Mouse (Mus musculus) CH12.LX (cell line): ENCODE results near the gene Popdc2. TPM values are rescaled to one million over a fixed set of nuclear protein-coding genes. Genes with fewer than 3 reads are reported as not detected.

Experiments used
- DNase-seq: peaks from one replicate; pipeline ENCODE4 v3.0.0-alpha.2; 2013; ENCODE audit errors: extremely low read depth
- H3K27ac ChIP-seq: 2 replicates; pipeline ENCODE4 v1.5.1; 2012; ENCODE audit warnings: low read depth, mild to moderate bottlenecking, control low read depth, moderate library complexity; ENCODE audit not compliant: insufficient read depth
- H3K27me3 ChIP-seq: replicated peaks from 2 replicates; pipeline ENCODE3; 2012; ENCODE audit warnings: inconsistent platforms
- H3K36me3 ChIP-seq, 2 experiments: replicated peaks in 1 of 2; 2 replicates each; pipeline versions ENCODE3 to v1.6.1; 2012; ENCODE audit warnings: inconsistent platforms in 1 of 2, low read length in 1 of 2, mild to moderate bottlenecking in 1 of 2, mixed read lengths in 1 of 2, moderate library complexity in 1 of 2; ENCODE audit not compliant: control insufficient read depth in 1 of 2, insufficient read depth in 1 of 2
- H3K4me1 ChIP-seq, 2 experiments: 2 replicates each; pipeline ENCODE4 v1.6.1; 2012; ENCODE audit warnings: inconsistent platforms in 1 of 2, moderate library complexity in 1 of 2; ENCODE audit not compliant: insufficient read depth in 2 of 2, control insufficient read depth in 1 of 2
- H3K4me2 ChIP-seq: 2 replicates; pipeline ENCODE4 v1.6.1; 2012; ENCODE audit warnings: low read depth, mild to moderate bottlenecking, control low read depth; ENCODE audit not compliant: poor library complexity, insufficient read depth, severe bottlenecking
- H3K4me3 ChIP-seq, 3 experiments: fragments of 150-350 bp in 1 of 3; sonication (generic) in 1 of 3; replicated peaks in 1 of 3; 2 replicates each; pipeline versions ENCODE3 to v1.5.1; 2011 to 2012; ENCODE audit warnings: low read depth in 2 of 3, low read length in 2 of 3, mild to moderate bottlenecking in 2 of 3, moderate library complexity in 2 of 3, control low read depth in 1 of 3, improper control_type of control experiment in 1 of 3, inconsistent platforms in 1 of 3, mixed read lengths in 1 of 3; ENCODE audit not compliant: poor library complexity in 1 of 3
- H3K79me2 ChIP-seq: replicated peaks from 2 replicates; pipeline ENCODE4 v1.6.1; 2012; ENCODE audit warnings: mild to moderate bottlenecking, moderate library complexity; ENCODE audit not compliant: control insufficient read depth, poor library complexity, insufficient read depth, severe bottlenecking; ENCODE audit errors: extremely low read depth
- H3K9ac ChIP-seq: 2 replicates; pipeline ENCODE4 v1.6.1; 2012; ENCODE audit warnings: low read depth, mild to moderate bottlenecking, control low read depth, moderate library complexity; ENCODE audit not compliant: insufficient read depth
- H3K9me3 ChIP-seq: replicated peaks from 2 replicates; pipeline ENCODE3; 2012; ENCODE audit warnings: low read length, inconsistent platforms, mixed read lengths
- E2F4 ChIP-seq: IDR thresholded peaks from 2 replicates; pipeline ENCODE4 v1.6.1; 2011; ENCODE audit warnings: low read depth, low read length, improper control_type of control experiment; ENCODE audit not compliant: insufficient replicate concordance
- EP300 ChIP-seq: IDR thresholded peaks from 2 replicates; pipeline ENCODE4 v1.6.1; 2011; ENCODE audit warnings: low read length, improper control_type of control experiment
- ETS1 ChIP-seq: conservative IDR thresholded peaks from 2 replicates; pipeline ENCODE4 v1.6.1; 2012; ENCODE audit warnings: low read depth, mild to moderate bottlenecking, inconsistent platforms, low read length, improper control_type of control experiment, moderate library complexity
- GABPA ChIP-seq: IDR thresholded peaks from 2 replicates; pipeline ENCODE4 v1.6.1; 2012; ENCODE audit warnings: low read depth, low read length, improper control_type of control experiment, inconsistent platforms; ENCODE audit not compliant: insufficient replicate concordance
- JUND ChIP-seq: conservative IDR thresholded peaks from 2 replicates; pipeline ENCODE4 v1.6.1; 2011; ENCODE audit warnings: low read depth, low read length, improper control_type of control experiment
- KAT2A ChIP-seq: IDR thresholded peaks from 2 replicates; pipeline ENCODE4 v1.6.1; 2012; ENCODE audit warnings: low read length, improper control_type of control experiment, inconsistent platforms; ENCODE audit not compliant: insufficient replicate concordance
- MAZ ChIP-seq: IDR thresholded peaks from 2 replicates; pipeline ENCODE4 v1.6.1; 2012; ENCODE audit warnings: low read depth, mild to moderate bottlenecking, inconsistent platforms, low read length, improper control_type of control experiment, moderate library complexity
- NELFE ChIP-seq: IDR thresholded peaks from 2 replicates; pipeline ENCODE4 v1.6.1; 2011; ENCODE audit warnings: low read depth, low read length, improper control_type of control experiment
- NRF1 ChIP-seq: IDR thresholded peaks from 2 replicates; pipeline ENCODE4 v1.6.1; 2014; ENCODE audit warnings: low read depth, mild to moderate bottlenecking, inconsistent platforms, low read length, improper control_type of control experiment, moderate library complexity
- PAX5 ChIP-seq: IDR thresholded peaks from 2 replicates; pipeline ENCODE4 v1.6.1; 2012; ENCODE audit warnings: low read length, inconsistent platforms, mixed read lengths
- POLR2A ChIP-seq: IDR thresholded peaks from 2 replicates; pipeline ENCODE4 v1.6.1; 2011; ENCODE audit warnings: low read depth, mild to moderate bottlenecking, improper control_type of control experiment, low read length
- RCOR1 ChIP-seq: conservative IDR thresholded peaks from 2 replicates; pipeline ENCODE4 v1.6.1; 2012; ENCODE audit warnings: low read depth, mild to moderate bottlenecking, inconsistent platforms, low read length, improper control_type of control experiment
- TCF12 ChIP-seq: IDR thresholded peaks from 2 replicates; pipeline ENCODE4 v1.6.1; 2014; ENCODE audit warnings: low read depth, mild to moderate bottlenecking, inconsistent platforms, low read length, improper control_type of control experiment
- USF1 ChIP-seq: IDR thresholded peaks from 2 replicates; pipeline ENCODE4 v1.6.1; 2014; ENCODE audit warnings: low read depth, mild to moderate bottlenecking, inconsistent platforms, low read length, improper control_type of control experiment
- USF2 ChIP-seq: conservative IDR thresholded peaks from 2 replicates; pipeline ENCODE4 v1.6.1; 2011; ENCODE audit warnings: low read depth, low read length, improper control_type of control experiment
- ZMIZ1 ChIP-seq: IDR thresholded peaks from 2 replicates; pipeline ENCODE4 v1.6.1; 2012; ENCODE audit warnings: low read depth, mild to moderate bottlenecking, inconsistent platforms, low read length, improper control_type of control experiment
- dilution Hi-C: fragments of 300-500 bp; cut with MboI; formaldehyde crosslinking; loops from 2 replicates; pipeline ENCODE4 v1.14.3; 2020; ENCODE audit warnings: low sequenced_read_pairs; ENCODE audit not compliant: extremely low pct_unique_long_range_greater_than_20kb, extremely low pct_ligation_motif_present
- in situ Hi-C: fragments of 300-500 bp; cut with MboI; formaldehyde crosslinking; loops from 3 replicates; pipeline ENCODE4 v1.14.3; 2019; ENCODE audit warnings: low sequenced_read_pairs, low pct_ligation_motif_present, low pct_unique_long_range_greater_than_20kb, mixed read lengths
- polyA plus RNA-seq: library from polyadenylated mRNA; unstranded; fragments of >175 nt; gene quantifications from 2 replicates; pipeline ENCODE4 v1.2.1, GENCODE M21; 2012; ENCODE audit warnings: low read depth; ENCODE audit not compliant: insufficient read length
- total RNA-seq, 2 experiments: library from RNA; depleted of rRNA; stranded (reverse); fragments of 300-350 nt in 1 of 2; fragments of >200 nt in 1 of 2; gene quantifications; 2 replicates each; pipeline ENCODE4 v1.2.3; 2012 to 2014

The Popdc2 gene
- total and polyA plus RNA-seq, 3 experiments, result 0.17 to 3.6 (median 1.1) TPM

DNA sequence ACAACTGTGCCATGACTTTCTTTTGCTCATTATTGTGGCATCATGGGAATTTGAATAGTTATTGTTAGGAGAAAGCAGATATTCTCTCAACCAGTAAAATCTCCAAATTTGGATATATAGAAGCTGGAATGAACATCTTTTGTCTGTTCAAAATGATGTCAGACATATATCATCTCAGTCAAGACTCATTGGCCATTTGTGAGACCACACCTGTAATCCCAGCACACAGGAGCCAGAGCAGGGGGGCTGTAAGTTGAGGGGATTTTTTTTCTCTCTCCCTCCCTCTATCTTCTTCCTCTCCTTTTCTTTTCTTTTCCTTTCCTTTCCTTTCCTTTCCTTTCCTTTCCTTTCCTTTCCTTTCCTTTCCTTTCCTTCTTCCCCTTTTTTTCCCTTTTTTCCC, 9.2 kb upstream of the Popdc2 start:
- H3K4me1 ChIP-seq, result peaks cover 17 to 48% of the 10 kb centered on the region in 2 experiments
- H3K79me2 ChIP-seq, result peaks cover 54% of the 10 kb centered on the region
- H3K4me2 ChIP-seq, result no peak overlapping the region
- DNase-seq, result no peak
- H3K9me3 ChIP-seq, result peaks cover 1% of the 10 kb centered on the region
- in situ Hi-C loops (no loop called here), dilution Hi-C loops (no loop called here)
- no peak overlapping the region for H3K27ac ChIP-seq
- TF ChIP-seq E2F4 (no peak), NRF1 (no peak), TCF12 (no peak), MAZ (no peak), JUND (no peak), PAX5 (no peak), ETS1 (no peak), RCOR1 (no peak), EP300 (no peak), NELFE (no peak), POLR2A (no peak), USF1 (no peak), KAT2A (no peak), GABPA (no peak)
- H3K27me3 ChIP-seq, result no peaks in the 10 kb centered on the region
- no peak overlapping the region for H3K4me3 ChIP-seq
- H3K9ac ChIP-seq, result no peak overlapping the region
- H3K36me3 ChIP-seq, result peaks cover 38 to 79% of the 10 kb centered on the region in 2 experiments

DNA sequence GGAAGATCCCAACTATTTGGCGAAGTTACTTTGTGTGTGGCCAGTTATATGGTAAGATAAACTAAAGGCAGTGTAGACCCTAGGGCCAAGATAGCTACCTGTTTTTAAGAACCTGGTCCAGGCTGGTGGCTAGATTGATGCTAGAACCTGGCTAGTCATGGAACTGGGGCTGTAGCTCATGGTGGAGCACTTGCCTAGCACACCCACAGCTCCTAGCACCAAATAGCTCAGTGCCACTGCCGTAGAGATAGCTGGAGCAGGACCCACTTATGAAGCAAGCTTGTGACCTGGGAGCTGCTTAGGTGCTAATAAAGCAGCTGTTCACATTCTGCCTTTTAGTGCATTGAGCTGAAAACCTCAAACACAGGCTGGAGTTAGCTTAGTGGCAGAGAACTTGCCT, 8.4 kb upstream of the Popdc2 start:
- peaks cover 24 to 56% of the 10 kb centered on the region in 2 experiments for H3K4me1 ChIP-seq
- TF ChIP-seq USF2, result no peak
- TF ChIP-seq ZMIZ1, result 0 out of 2 replicates have a peak, but pooled peaks have one; percentile 26
- no peaks in the 10 kb centered on the region for H3K27me3 ChIP-seq
- DNase-seq, result no peak
- H3K9me3 ChIP-seq, result peaks cover 2% of the 10 kb centered on the region
- in situ Hi-C loops, result no loop called here
- H3K9ac ChIP-seq, result no peak overlapping the region
- peaks cover 38 to 84% of the 10 kb centered on the region in 2 experiments for H3K36me3 ChIP-seq
- no peak overlapping the region for H3K27ac ChIP-seq
- peaks cover 46% of the 10 kb centered on the region for H3K79me2 ChIP-seq
- dilution Hi-C loops, result no loop called here
- no peak overlapping the region for H3K4me3 ChIP-seq
- H3K4me2 ChIP-seq, result no peak overlapping the region
